In genomic region chr10:86248131-86248740, GRCm38 (mm10) we compare ENCODE assay signal across 20 mouse cellular contexts. TPM values are rescaled to one million over a fixed set of nuclear protein-coding genes. Genes with fewer than 3 reads are reported as not detected.
DNase-seq lines count a peak whose midpoint lies in the region; ATAC-seq and TF ChIP-seq lines count a peak whose summit lies in the region.
"Had no signal": no experiment of that assay in that cellular context is flagged by ENCODE, and none has a peak within 500 bp of the region (broad histone marks: within the 10 kb centered on the region; RNA-seq: fewer than 3 reads in every experiment).

No protein-coding gene starts in this region.

- ATAC-seq in megakaryocyte progenitor cell, adult 5-6 weeks (replicated peaks; ENCODE audit: poor library complexity): 0 out of 2 replicates have a peak, but pooled peaks have one; percentile 11
- ATAC-seq: forebrain, embryonic 15.5 days; intestine, embryonic 16.5 days had no signal

- no peak overlapping the region for H3K4me3 ChIP-seq in gastrocnemius, adult 2 months
- H3K4me3 ChIP-seq: embryonic facial prominence, embryonic 15.5 days; erythroblast, embryonic 14.5 days; forebrain, embryonic 10.5 days; forebrain, embryonic 15.5 days; heart, embryonic 15.5 days; hindbrain, embryonic 10.5 days had no signal

- intact Hi-C loops in gastrocnemius, adult 2 months (cut with DNase I): no loop called here

- H3K27ac ChIP-seq in gastrocnemius, adult 2 months: peak overlapping the region; percentile 20; the same call in 1 of the 2 replicates
- H3K27ac ChIP-seq: embryonic facial prominence, embryonic 15.5 days; forebrain, embryonic 10.5 days; forebrain, embryonic 15.5 days; heart, embryonic 15.5 days; hindbrain, embryonic 10.5 days; hindbrain, embryonic 14.5 days had no signal

- DNase-seq in gastrocnemius, adult 2 months: no peak
- DNase-seq in gastrocnemius, adult 8-10 months (ENCODE audit: low spot score in 2 of 2): no peak
- peak; percentile 25 to 34 for DNase-seq in right cerebral cortex, postnatal 10 days (ENCODE audit: low spot score in 2 of 2)
- DNase-seq in right cerebral cortex, postnatal 4 days: no peak
- peak; percentile 27 for DNase-seq in NIH3T3 (ENCODE audit: low read depth)
- no peak for DNase-seq in lung, postnatal 14 days
- DNase-seq: adrenal gland, adult 8-10 months; adrenal gland, postnatal 36 days; cerebellum, adult 11 months; cerebellum, adult 8-10 months; gastrocnemius, postnatal 25 days had no signal

- no peak for TF ChIP-seq CTCF in gastrocnemius, adult 2 months (IDR thresholded peaks at IDR 0.05)

RNA-seq across cellular contexts. Expression of gene Timp3, which starts 51.9 kb away (rescaled TPM):
- 10 to 100 TPM; 71.5 to 81.6 TPM for total RNA-seq in gastrocnemius, adult 2 months (2021)
- total RNA-seq in gastrocnemius, adult 8-10 months (2022): 10 to 100 TPM; 47.0 to 80.7 (median 56.9) TPM
- total RNA-seq in megakaryocyte progenitor cell, adult 5-6 weeks (2015): 0.27 and 0.64 TPM in 2 replicates
- 0.04 and 0.27 TPM in 2 replicates for total RNA-seq in megakaryocyte progenitor cell, adult 5-6 weeks (2017)

Comparison
In these comparisons a context has a peak if more than half of its experiments do, and no peak if none do; other contexts are left out.
1. DNase-seq: peak in right cerebral cortex, postnatal 10 days (2 of 2) and NIH3T3 (single experiment); none in gastrocnemius, adult 2 months (single experiment), gastrocnemius, adult 8-10 months (0 of 2), right cerebral cortex, postnatal 4 days (single experiment) and lung, postnatal 14 days (single experiment).
2. RNA of gene Timp3, which starts 51.9 kb away (total RNA-seq): 71.5 to 81.6 TPM in gastrocnemius, adult 2 months and 47.0 to 80.7 TPM in gastrocnemius, adult 8-10 months; 0.04 to 0.64 TPM in megakaryocyte progenitor cell, adult 5-6 weeks; every median in the first group is over 10 times any median in the second.